Mouse (Mus musculus) thymus, postnatal 10 days (tissue): Measurements from ENCODE around the gene Lama4.

Experiments
- DNase-seq, 2 experiments: peaks; one replicate each; pipeline ENCODE4 v3.0.0; 2021; ENCODE audit warnings: low spot score in 2 of 2

The Lama4 gene

GRCm38 (mm10) chr10:38994719-38995450 is 29.6 kb downstream of the Lama4 start:
- DNase-seq = no peak

GRCm38 (mm10) chr10:38995896-38996295 is 30.6 kb downstream of the Lama4 start:
- no peak for DNase-seq

- no peak for DNase-seq
Measured at GRCm38 (mm10) chr10:39000951-39001350, 35.6 kb downstream of the Lama4 start.

- peak in 1 of 2 experiments; percentile 17 for DNase-seq
Measured at GRCm38 (mm10) chr10:39002521-39002920, 37.2 kb downstream of the Lama4 start.

GRCm38 (mm10) chr10:39003520-39003919 is 38.2 kb downstream of the Lama4 start:
- DNase-seq = no peak

GRCm38 (mm10) chr10:39005494-39005893 is 40.2 kb downstream of the Lama4 start:
- DNase-seq = peak in 1 of 2 experiments; percentile 6

- no peak for DNase-seq
Measured at GRCm38 (mm10) chr10:39006433-39007105, 41.3 kb downstream of the Lama4 start.

- DNase-seq = no peak
Measured at GRCm38 (mm10) chr10:39014836-39015235, 49.5 kb downstream of the Lama4 start.

GRCm38 (mm10) chr10:39017986-39018385 is 52.7 kb downstream of the Lama4 start:
- no peak for DNase-seq

- no peak for DNase-seq
Measured at GRCm38 (mm10) chr10:39018635-39019034, 53.3 kb downstream of the Lama4 start.

- peak; percentile 7 to 11 for DNase-seq
Measured at GRCm38 (mm10) chr10:39023618-39024256, 58.4 kb downstream of the Lama4 start.

GRCm38 (mm10) chr10:39026529-39026928 is 61.2 kb downstream of the Lama4 start:
- DNase-seq = no peak

GRCm38 (mm10) chr10:39027058-39027457 is 61.7 kb downstream of the Lama4 start:
- DNase-seq = no peak

GRCm38 (mm10) chr10:39028403-39028802 is 63.1 kb downstream of the Lama4 start:
- no peak for DNase-seq

- no peak for DNase-seq
Measured at GRCm38 (mm10) chr10:39029297-39030147, 64.2 kb downstream of the Lama4 start.

- no peak for DNase-seq
Measured at GRCm38 (mm10) chr10:39030148-39030685, 64.9 kb downstream of the Lama4 start.

GRCm38 (mm10) chr10:39039564-39039963 is 74.2 kb downstream of the Lama4 start:
- DNase-seq = no peak

GRCm38 (mm10) chr10:39040026-39040425 is 74.7 kb downstream of the Lama4 start:
- no peak for DNase-seq

- no peak for DNase-seq
Measured at GRCm38 (mm10) chr10:39044476-39044995, 79.2 kb downstream of the Lama4 start.

GRCm38 (mm10) chr10:39045111-39045510 is 79.8 kb downstream of the Lama4 start:
- no peak for DNase-seq

- no peak for DNase-seq
Measured at GRCm38 (mm10) chr10:39047775-39048174, 82.5 kb downstream of the Lama4 start.
